Mouse (Mus musculus): ENCODE results near the gene Hivep3. TPM values are rescaled to one million over a fixed set of nuclear protein-coding genes. Genes with fewer than 3 reads are reported as not detected.
A peak's percentile ranks its signal among the peaks of the same experiment; 100 is the strongest.

The Hivep3 gene
- polyA plus RNA-seq, 1 experiment from 2014 or later: 17.1 TPM

DNA sequence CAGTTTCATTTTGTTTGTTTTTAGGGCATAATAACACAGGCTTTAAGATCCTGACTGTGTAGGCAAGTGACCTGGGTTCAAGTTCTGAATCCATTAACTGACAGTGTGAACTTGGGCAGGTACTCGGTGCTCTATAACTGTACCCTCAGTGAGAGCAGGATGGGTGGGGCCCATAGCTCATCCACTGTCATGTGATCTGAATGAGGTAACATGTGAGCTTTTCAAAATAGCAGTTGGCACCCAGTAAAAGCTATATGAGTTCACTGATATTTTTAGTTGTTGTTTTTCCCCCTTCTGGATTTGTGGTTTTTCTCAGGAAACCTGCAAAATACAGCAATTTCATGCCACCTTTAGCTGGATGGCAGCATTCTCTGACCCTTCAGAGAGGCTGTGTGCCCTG is 382.7 kb downstream of the Hivep3 start:
- WGBS: 93% methylated on average over 1 of the region's 1 CpGs
- no peak overlapping the region for H3K27ac ChIP-seq (replicated peaks; ENCODE audit: low read depth, low read length)
- no peaks in the 10 kb centered on the region for H3K36me3 ChIP-seq (ENCODE audit: control insufficient read depth, insufficient read depth, low read length)
- DNase-seq: no peak
- H3K4me3 ChIP-seq (replicated peaks; ENCODE audit: low read depth, low read length): no peak overlapping the region
- no peak overlapping the region for H3K4me2 ChIP-seq (ENCODE audit: low read length)
- no peaks in the 10 kb centered on the region for H3K27me3 ChIP-seq (ENCODE audit: control insufficient read depth, insufficient read depth, low read length)
- H3K4me1 ChIP-seq (ENCODE audit: control insufficient read depth, insufficient read depth, low read length): no peaks in the 10 kb centered on the region
- no peak overlapping the region for H3K9ac ChIP-seq (replicated peaks; ENCODE audit: low read length)
- no peak for ATAC-seq (ENCODE audit: low FRiP score, low TSS enrichment)
- H3K9me3 ChIP-seq (ENCODE audit: control insufficient read depth, low read length): no peaks in the 10 kb centered on the region

DNA sequence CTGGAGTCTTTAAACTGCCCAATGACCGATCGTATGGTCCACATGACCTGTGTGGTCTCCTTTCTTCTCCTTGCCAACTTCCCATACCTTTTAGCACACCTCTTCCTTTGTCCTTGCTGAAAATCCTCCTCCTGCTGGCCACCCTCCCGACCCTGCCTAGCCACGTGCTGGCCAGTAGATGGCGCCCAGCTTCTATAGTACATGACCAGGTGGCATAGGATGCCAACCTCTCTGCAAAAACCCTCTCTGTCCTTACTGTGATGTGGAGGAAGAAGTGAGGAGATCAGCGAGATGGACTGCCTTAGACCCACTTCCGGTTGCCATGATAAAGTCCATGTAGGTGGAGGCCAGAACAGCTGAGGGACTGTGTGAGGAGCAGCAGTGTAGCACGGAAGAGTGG is 386.7 kb downstream of the Hivep3 start:
- Histone ChIP-seq H3K36me3 (ENCODE audit: control insufficient read depth, insufficient read depth, low read length) (no peaks in the 10 kb centered on the region), H3K4me1 (ENCODE audit: control insufficient read depth, insufficient read depth, low read length) (no peaks in the 10 kb centered on the region), H3K4me2 (ENCODE audit: low read length) (no peak overlapping the region), H3K4me3 (replicated peaks; ENCODE audit: low read depth, low read length) (no peak overlapping the region), H3K27ac (replicated peaks; ENCODE audit: low read depth, low read length) (no peak overlapping the region), H3K27me3 (ENCODE audit: control insufficient read depth, insufficient read depth, low read length) (no peaks in the 10 kb centered on the region), H3K9ac (replicated peaks; ENCODE audit: low read length) (no peak overlapping the region), H3K9me3 (ENCODE audit: control insufficient read depth, low read length) (no peaks in the 10 kb centered on the region)
- 38% methylated on average over 8 of the region's 8 CpGs for WGBS
- DNase-seq: peak; percentile 79
- ATAC-seq (ENCODE audit: low FRiP score, low TSS enrichment): peak; percentile 60

DNA sequence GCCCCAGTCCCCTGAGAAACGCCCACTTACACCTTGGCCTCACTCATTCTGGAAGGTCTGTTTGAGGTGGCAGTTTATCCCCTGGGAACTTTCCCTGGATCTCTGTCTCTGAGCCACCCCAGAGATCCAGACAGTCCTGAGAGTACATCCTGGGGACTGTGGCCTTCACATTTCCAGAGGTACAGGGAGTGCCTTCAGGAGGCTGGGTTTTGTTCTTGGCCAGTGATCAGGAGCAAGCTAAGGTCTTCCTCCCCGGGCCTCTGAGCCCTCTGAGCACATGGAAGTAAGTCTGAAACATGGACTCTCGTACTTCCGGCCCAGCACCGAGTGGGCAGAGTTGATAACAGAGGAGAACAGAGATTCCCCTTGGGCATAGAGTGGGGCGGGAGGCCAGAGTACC is 391.1 kb downstream of the Hivep3 start:
- Histone ChIP-seq H3K27me3 (ENCODE audit: control insufficient read depth, insufficient read depth, low read length) (no peaks in the 10 kb centered on the region), H3K36me3 (ENCODE audit: control insufficient read depth, insufficient read depth, low read length) (no peaks in the 10 kb centered on the region), H3K4me2 (ENCODE audit: low read length) (no peak overlapping the region), H3K4me1 (ENCODE audit: control insufficient read depth, insufficient read depth, low read length) (no peaks in the 10 kb centered on the region), H3K4me3 (replicated peaks; ENCODE audit: low read depth, low read length) (no peak overlapping the region), H3K9me3 (ENCODE audit: control insufficient read depth, low read length) (no peaks in the 10 kb centered on the region), H3K9ac (replicated peaks; ENCODE audit: low read length) (no peak overlapping the region), H3K27ac (replicated peaks; ENCODE audit: low read depth, low read length) (no peak overlapping the region)
- WGBS: 83% methylated on average over 6 of the region's 6 CpGs
- DNase-seq (no peak), ATAC-seq (ENCODE audit: low FRiP score, low TSS enrichment) (no peak)

DNA sequence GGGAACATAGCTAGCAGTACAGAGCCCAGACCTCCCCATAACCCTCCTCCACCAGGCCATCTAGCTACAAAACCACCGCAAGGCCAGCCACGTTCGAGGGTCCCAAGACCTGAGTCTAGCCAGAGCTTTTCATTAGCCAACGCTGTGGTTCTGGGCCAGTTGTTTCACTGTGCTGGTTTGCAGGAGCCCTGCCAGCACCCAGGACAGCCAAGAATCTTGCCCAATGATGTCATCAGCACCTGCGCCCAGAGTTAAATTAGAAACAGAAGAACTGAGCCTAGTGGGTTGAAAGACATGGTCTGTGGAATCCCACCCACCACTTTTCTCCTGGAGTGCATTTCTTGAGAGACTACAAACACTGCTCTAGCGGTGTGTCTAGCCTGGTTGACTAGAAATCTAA is 392.5 kb downstream of the Hivep3 start:
- H3K4me3 ChIP-seq (replicated peaks; ENCODE audit: low read depth, low read length): no peak overlapping the region
- no peaks in the 10 kb centered on the region for H3K9me3 ChIP-seq (ENCODE audit: control insufficient read depth, low read length)
- H3K27ac ChIP-seq (replicated peaks; ENCODE audit: low read depth, low read length): no peak overlapping the region
- H3K36me3 ChIP-seq (ENCODE audit: control insufficient read depth, insufficient read depth, low read length): no peaks in the 10 kb centered on the region
- no peaks in the 10 kb centered on the region for H3K27me3 ChIP-seq (ENCODE audit: control insufficient read depth, insufficient read depth, low read length)
- 92% methylated on average over 6 of the region's 6 CpGs for WGBS
- H3K9ac ChIP-seq (replicated peaks; ENCODE audit: low read length): no peak overlapping the region
- DNase-seq (no peak), ATAC-seq (ENCODE audit: low FRiP score, low TSS enrichment) (no peak)
- H3K4me2 ChIP-seq (ENCODE audit: low read length): no peak overlapping the region
- no peaks in the 10 kb centered on the region for H3K4me1 ChIP-seq (ENCODE audit: control insufficient read depth, insufficient read depth, low read length)

DNA sequence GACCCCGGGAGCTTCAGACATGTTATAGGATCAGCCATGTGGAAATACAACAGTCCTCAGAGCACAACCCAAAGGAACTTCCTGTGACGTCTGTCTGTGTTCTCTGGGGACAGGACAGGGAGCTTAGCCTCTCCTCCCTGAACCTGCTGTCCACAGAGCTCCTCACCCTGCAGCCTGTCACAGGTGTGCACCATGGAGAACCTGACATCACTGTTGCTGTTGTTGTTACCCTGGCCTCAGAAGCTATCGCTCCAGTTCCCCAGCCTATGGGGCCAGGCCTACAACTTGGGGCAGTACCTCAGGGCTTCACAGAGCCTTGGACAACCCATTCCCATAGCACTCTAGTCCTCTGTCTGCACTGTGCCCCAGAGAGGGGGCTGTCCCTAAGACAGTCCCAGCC is 393.7 kb downstream of the Hivep3 start:
- H3K36me3 ChIP-seq (ENCODE audit: control insufficient read depth, insufficient read depth, low read length): no peaks in the 10 kb centered on the region
- 90% methylated on average over 3 of the region's 3 CpGs for WGBS
- DNase-seq: no peak
- H3K4me3 ChIP-seq (replicated peaks; ENCODE audit: low read depth, low read length): no peak overlapping the region
- no peaks in the 10 kb centered on the region for H3K9me3 ChIP-seq (ENCODE audit: control insufficient read depth, low read length)
- no peaks in the 10 kb centered on the region for H3K27me3 ChIP-seq (ENCODE audit: control insufficient read depth, insufficient read depth, low read length)
- H3K9ac ChIP-seq (replicated peaks; ENCODE audit: low read length): no peak overlapping the region
- H3K4me1 ChIP-seq (ENCODE audit: control insufficient read depth, insufficient read depth, low read length): no peaks in the 10 kb centered on the region
- no peak overlapping the region for H3K27ac ChIP-seq (replicated peaks; ENCODE audit: low read depth, low read length)
- no peak overlapping the region for H3K4me2 ChIP-seq (ENCODE audit: low read length)
- ATAC-seq (ENCODE audit: low FRiP score, low TSS enrichment): no peak

DNA sequence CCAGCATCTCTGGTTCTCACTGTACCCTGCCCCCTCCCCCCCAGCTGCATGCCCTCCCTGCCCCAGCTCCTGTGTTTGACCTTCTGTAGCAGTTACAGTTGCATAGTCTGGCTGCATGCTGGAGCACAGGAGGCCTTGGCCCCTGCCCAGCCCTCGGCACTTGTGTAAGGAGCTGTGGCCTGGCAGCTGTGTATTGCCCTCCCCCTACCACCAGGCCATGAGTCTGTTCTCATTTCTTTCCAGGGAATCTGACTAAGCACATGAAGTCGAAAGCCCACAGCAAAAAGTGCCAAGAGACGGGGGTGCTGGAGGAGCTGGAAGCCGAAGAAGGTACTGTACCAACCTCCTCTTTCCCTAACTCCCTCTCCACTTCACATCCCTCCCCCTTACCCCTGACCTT is 394.4 kb downstream of the Hivep3 start:
- Histone ChIP-seq H3K4me2 (ENCODE audit: low read length) (no peak overlapping the region), H3K4me1 (ENCODE audit: control insufficient read depth, insufficient read depth, low read length) (no peaks in the 10 kb centered on the region), H3K9ac (replicated peaks; ENCODE audit: low read length) (no peak overlapping the region), H3K4me3 (replicated peaks; ENCODE audit: low read depth, low read length) (no peak overlapping the region), H3K9me3 (ENCODE audit: control insufficient read depth, low read length) (no peaks in the 10 kb centered on the region), H3K27ac (replicated peaks; ENCODE audit: low read depth, low read length) (no peak overlapping the region), H3K27me3 (ENCODE audit: control insufficient read depth, insufficient read depth, low read length) (no peaks in the 10 kb centered on the region), H3K36me3 (ENCODE audit: control insufficient read depth, insufficient read depth, low read length) (no peaks in the 10 kb centered on the region)
- ATAC-seq (ENCODE audit: low FRiP score, low TSS enrichment) (no peak), DNase-seq (peak; percentile 31)
- 76% methylated on average over 4 of the region's 4 CpGs for WGBS

DNA sequence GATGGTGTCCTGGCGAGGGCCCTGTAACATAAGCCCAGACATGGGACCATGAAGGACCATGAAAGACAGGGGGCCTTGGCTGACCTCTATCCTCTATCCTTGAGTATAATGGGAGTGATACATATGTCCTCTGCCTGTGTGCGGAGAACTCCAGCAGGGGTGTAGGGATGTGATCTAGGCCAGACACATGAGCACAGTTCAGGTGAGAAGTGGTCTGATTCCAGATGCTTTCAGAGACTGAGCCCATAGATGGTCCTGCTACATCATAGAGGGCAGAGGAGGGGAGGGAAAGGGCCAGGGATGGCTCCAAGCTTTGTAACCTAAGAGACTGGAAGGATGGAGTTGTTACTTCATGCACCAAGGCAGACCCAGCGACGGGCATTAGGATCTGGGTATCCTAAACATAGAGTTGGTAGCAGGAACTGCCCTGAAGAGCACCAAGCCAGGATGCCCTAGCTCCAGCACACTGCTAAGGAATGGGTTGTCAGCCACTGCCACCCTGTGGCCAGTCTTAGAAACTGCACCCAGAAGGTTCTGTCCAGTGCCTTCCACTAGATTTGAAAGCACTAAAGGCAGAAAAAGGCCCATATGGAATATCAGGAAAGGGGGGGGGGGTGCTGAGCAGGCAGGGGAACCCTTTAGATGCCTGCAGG is 395.8 kb downstream of the Hivep3 start:
- no peaks in the 10 kb centered on the region for H3K4me1 ChIP-seq (ENCODE audit: control insufficient read depth, insufficient read depth, low read length)
- H3K27ac ChIP-seq (replicated peaks; ENCODE audit: low read depth, low read length): no peak overlapping the region
- DNase-seq (peak; percentile 87), ATAC-seq (ENCODE audit: low FRiP score, low TSS enrichment) (peak; percentile 62; the same call in 1 of the 2 replicates)
- no peak overlapping the region for H3K4me3 ChIP-seq (replicated peaks; ENCODE audit: low read depth, low read length)
- WGBS: 38% methylated on average over 4 of the region's 4 CpGs
- H3K27me3 ChIP-seq (ENCODE audit: control insufficient read depth, insufficient read depth, low read length): no peaks in the 10 kb centered on the region
- H3K4me2 ChIP-seq (ENCODE audit: low read length): no peak overlapping the region
- no peak overlapping the region; the same call in 1 of the 2 replicates for H3K9ac ChIP-seq (replicated peaks; ENCODE audit: low read length)
- H3K9me3 ChIP-seq (ENCODE audit: control insufficient read depth, low read length): no peaks in the 10 kb centered on the region
- H3K36me3 ChIP-seq (ENCODE audit: control insufficient read depth, insufficient read depth, low read length): no peaks in the 10 kb centered on the region

DNA sequence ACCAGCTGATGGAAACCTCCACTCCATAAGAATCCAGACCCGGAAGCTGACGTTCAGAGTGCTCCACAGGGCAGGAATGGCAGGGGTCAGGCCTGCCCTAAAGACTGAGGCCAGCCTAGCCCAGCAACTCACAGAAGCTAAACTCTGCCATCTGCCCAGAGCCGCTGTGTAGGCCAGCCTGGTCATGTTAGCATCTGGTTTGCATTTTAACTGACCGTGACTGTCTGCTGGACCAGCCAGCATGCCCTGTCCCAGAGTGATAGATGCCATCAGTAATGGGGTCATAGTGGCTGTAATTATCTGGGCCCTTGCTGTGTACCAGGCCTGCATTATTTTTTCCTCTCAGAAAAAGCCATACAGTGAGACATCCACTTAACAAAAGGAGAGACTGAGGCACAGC is 397.3 kb downstream of the Hivep3 start:
- H3K36me3 ChIP-seq (ENCODE audit: control insufficient read depth, insufficient read depth, low read length): no peaks in the 10 kb centered on the region
- no peaks in the 10 kb centered on the region for H3K9me3 ChIP-seq (ENCODE audit: control insufficient read depth, low read length)
- no peak for DNase-seq
- H3K4me3 ChIP-seq (replicated peaks; ENCODE audit: low read depth, low read length): no peak overlapping the region
- H3K4me1 ChIP-seq (ENCODE audit: control insufficient read depth, insufficient read depth, low read length): no peaks in the 10 kb centered on the region
- no peak for ATAC-seq (ENCODE audit: low FRiP score, low TSS enrichment)
- WGBS: 80% methylated on average over 4 of the region's 4 CpGs
- H3K27ac ChIP-seq (replicated peaks; ENCODE audit: low read depth, low read length): no peak overlapping the region
- no peaks in the 10 kb centered on the region for H3K27me3 ChIP-seq (ENCODE audit: control insufficient read depth, insufficient read depth, low read length)
- H3K4me2 ChIP-seq (ENCODE audit: low read length): no peak overlapping the region
- H3K9ac ChIP-seq (replicated peaks; ENCODE audit: low read length): no peak overlapping the region

DNA sequence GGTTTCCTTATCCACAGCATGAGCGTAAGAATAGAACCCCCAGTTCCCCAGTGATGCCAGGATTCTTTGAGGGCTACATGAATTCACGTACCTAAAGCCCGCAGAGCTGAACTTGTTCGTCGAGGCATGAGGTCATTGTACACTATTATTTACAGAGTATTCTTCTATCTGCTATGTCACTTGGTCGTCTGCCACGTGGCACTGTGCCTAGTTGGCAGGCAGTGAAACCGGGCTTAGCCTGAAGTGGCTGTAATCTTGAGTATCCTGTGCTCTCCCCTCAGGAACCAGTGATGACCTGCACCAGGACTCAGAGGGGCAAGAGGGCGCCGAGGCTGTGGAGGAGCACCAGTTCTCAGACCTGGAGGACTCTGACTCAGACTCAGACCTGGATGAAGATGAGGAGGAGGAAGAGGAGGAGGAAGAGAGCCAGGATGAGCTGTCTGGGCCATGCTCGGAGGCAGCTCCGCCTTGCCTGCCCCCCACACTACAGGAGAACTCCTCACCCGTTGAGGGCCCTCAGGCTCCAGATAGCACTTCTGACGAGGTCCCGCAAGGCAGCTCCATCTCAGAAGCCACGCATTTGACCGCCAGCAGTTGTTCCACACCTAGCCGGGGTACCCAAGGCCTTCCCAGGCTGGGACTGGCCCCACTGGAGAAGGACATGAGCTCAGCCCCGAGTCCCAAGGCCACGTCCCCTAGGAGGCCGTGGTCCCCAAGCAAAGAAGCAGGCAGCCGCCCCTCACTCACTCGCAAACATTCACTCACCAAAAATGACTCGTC is 398.0 kb downstream of the Hivep3 start:
- DNase-seq: peak; percentile 50
- no peak for ATAC-seq (ENCODE audit: low FRiP score, low TSS enrichment)
- 83% methylated on average over 24 of the region's 24 CpGs for WGBS
- Histone ChIP-seq H3K4me3 (replicated peaks; ENCODE audit: low read depth, low read length) (no peak overlapping the region), H3K36me3 (ENCODE audit: control insufficient read depth, insufficient read depth, low read length) (no peaks in the 10 kb centered on the region), H3K27ac (replicated peaks; ENCODE audit: low read depth, low read length) (no peak overlapping the region), H3K4me1 (ENCODE audit: control insufficient read depth, insufficient read depth, low read length) (no peaks in the 10 kb centered on the region), H3K27me3 (ENCODE audit: control insufficient read depth, insufficient read depth, low read length) (no peaks in the 10 kb centered on the region), H3K4me2 (ENCODE audit: low read length) (no peak overlapping the region), H3K9me3 (ENCODE audit: control insufficient read depth, low read length) (no peaks in the 10 kb centered on the region), H3K9ac (replicated peaks; ENCODE audit: low read length) (no peak overlapping the region)

Measured in midbrain, embryonic 14.5 days (tissue).